Mouse (Mus musculus) hindbrain, embryonic 16.5 days (tissue): ENCODE measurements at regions not wholly inside any gene's neighbourhood (a gene's known extent, or its start where the extent isn't known, plus 50 kb on each side); places are given as distances from the start of the nearest gene placed in this dataset.

Experiments used
- ATAC-seq: fragments of 200-750 bp; cut with Nextera tagmentation; 2 replicates; pipeline ENCODE4 v1.8.0; 2017; ENCODE audit warnings: moderate TSS enrichment, moderate library complexity
- H3K27ac ChIP-seq: fragments of 300-500 bp; sonication (generic); 2 replicates; pipeline ENCODE4 v1.5.1; 2014; ENCODE audit warnings: low read depth, mild to moderate bottlenecking, control low read depth, low read length, moderate library complexity
- H3K27me3 ChIP-seq: fragments of 300-500 bp; sonication (generic); replicated peaks from 2 replicates; pipeline ENCODE4 v1.6.1; 2014; ENCODE audit warnings: low read length; ENCODE audit not compliant: control insufficient read depth, insufficient read depth
- H3K36me3 ChIP-seq: fragments of 300-500 bp; sonication (generic); 2 replicates; pipeline ENCODE4 v1.6.1; 2014; ENCODE audit warnings: mild to moderate bottlenecking, low read length, moderate library complexity, mixed read lengths; ENCODE audit not compliant: control insufficient read depth, insufficient read depth
- H3K4me1 ChIP-seq: fragments of 300-500 bp; sonication (generic); 2 replicates; pipeline ENCODE4 v1.6.1; 2014; ENCODE audit warnings: low read depth, low read length; ENCODE audit not compliant: control insufficient read depth, insufficient read depth
- H3K4me2 ChIP-seq: fragments of 300-500 bp; sonication (generic); 2 replicates; pipeline ENCODE4 v1.6.1; 2014; ENCODE audit warnings: mild to moderate bottlenecking, low read length, control low read depth, moderate library complexity
- H3K4me3 ChIP-seq: fragments of 300-500 bp; sonication (generic); 2 replicates; pipeline ENCODE4 v1.5.1; 2014; ENCODE audit warnings: mild to moderate bottlenecking, low read length, control low read depth, moderate library complexity
- H3K9ac ChIP-seq: fragments of 300-500 bp; sonication (generic); 2 replicates; pipeline ENCODE4 v1.6.1; 2014; ENCODE audit warnings: low read depth, mild to moderate bottlenecking, control low read depth, low read length, moderate library complexity
- H3K9me3 ChIP-seq: fragments of 300-500 bp; sonication (generic); 2 replicates; pipeline ENCODE4 v1.6.1; 2014; ENCODE audit warnings: mild to moderate bottlenecking, low read length, moderate library complexity; ENCODE audit not compliant: control insufficient read depth
- WGBS: fragments of 180-500 bp; shearing (Covaris S2); extraction: QIAGEN DNeasy Blood & Tissue Kit; methylation state at CpG from one replicate; pipeline ENCODE4 v1.1.7; 2014; 5-methylcytosine and 5-hydroxymethylcytosine counted together

DNA sequence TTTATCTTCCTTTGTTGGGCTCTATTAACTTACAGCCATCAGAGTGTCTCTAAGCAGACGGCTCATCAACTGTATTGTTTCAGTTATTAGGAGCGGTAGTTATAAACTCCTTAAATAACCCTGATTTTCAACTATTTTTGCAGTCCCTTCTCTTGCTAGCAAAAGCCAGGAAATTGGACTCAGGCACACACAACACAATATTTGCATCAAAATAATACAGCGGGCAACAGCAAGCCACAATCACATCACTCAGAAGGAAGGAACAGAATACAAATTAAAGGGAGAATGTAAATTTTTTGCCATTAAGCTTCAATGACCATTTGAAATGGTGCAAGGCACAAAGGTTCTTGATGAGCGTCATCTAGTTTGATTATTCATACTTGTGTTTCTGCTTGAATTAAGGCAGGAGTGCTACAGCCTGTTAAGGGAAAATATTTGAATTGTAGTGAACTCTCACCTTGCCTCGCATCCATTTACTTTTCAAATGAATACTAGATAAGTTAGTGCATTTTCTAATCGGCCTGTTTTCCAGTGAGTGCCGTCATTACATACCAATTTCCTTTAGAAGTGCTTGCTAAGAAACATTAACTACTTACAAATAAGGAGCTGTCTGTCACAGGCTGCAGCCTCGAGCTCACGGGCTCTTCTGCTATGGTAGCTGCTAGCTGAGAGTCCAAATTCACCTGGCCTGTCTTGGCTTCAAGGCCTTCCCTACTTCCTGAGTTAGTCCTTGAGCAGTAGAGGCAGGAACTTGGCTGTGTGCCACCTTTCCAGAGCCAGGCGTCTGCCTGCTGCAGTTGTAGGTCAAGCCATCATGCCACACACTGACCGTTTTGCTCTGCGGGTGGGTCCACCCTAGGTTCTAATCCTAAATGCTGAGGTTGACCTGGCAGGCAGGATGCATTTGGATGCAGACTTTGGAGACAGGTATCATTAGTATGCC, 91.1 kb upstream of the Kiz start:
- WGBS, result 51% methylated on average over 12 of the region's 12 CpGs
- no peaks in the 10 kb centered on the region for H3K36me3 ChIP-seq
- peak; percentile 41; the same call in 1 of the 2 replicates for ATAC-seq
- no peak overlapping the region for H3K9ac ChIP-seq
- H3K27me3 ChIP-seq, result no peaks in the 10 kb centered on the region
- no peak overlapping the region for H3K27ac ChIP-seq
- peaks cover 5% of the 10 kb centered on the region; the same call in 1 of the 2 replicates for H3K4me1 ChIP-seq
- H3K9me3 ChIP-seq, result no peaks in the 10 kb centered on the region
- no peak overlapping the region for H3K4me2 ChIP-seq
- no peak overlapping the region for H3K4me3 ChIP-seq

DNA sequence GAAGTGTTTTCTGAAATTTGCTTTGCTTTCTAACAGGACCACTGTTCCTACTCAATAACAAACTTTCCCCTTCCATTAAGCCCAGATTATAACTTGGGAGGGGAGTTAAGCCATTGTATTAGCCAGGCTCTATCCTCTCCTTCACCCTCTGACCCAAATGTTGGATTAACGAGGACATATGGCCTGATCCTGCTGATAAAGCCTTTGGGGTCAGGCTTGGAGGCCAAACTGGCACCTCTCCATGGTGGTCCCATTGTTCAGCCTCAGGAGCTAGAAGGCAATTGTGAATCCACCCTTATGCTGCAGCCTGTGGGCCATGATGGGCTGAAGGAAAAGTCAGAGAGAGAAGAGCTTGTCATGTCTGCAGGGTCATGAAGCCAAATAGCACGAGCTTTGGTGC, 80.8 kb upstream of the Kiz start:
- Histone ChIP-seq H3K9ac (no peak overlapping the region), H3K36me3 (no peaks in the 10 kb centered on the region), H3K4me1 (no peaks in the 10 kb centered on the region), H3K4me2 (no peak overlapping the region), H3K4me3 (no peak overlapping the region), H3K9me3 (no peaks in the 10 kb centered on the region), H3K27me3 (no peaks in the 10 kb centered on the region), H3K27ac (no peak overlapping the region)
- 31% methylated on average over 2 of the region's 2 CpGs for WGBS
- no peak for ATAC-seq

DNA sequence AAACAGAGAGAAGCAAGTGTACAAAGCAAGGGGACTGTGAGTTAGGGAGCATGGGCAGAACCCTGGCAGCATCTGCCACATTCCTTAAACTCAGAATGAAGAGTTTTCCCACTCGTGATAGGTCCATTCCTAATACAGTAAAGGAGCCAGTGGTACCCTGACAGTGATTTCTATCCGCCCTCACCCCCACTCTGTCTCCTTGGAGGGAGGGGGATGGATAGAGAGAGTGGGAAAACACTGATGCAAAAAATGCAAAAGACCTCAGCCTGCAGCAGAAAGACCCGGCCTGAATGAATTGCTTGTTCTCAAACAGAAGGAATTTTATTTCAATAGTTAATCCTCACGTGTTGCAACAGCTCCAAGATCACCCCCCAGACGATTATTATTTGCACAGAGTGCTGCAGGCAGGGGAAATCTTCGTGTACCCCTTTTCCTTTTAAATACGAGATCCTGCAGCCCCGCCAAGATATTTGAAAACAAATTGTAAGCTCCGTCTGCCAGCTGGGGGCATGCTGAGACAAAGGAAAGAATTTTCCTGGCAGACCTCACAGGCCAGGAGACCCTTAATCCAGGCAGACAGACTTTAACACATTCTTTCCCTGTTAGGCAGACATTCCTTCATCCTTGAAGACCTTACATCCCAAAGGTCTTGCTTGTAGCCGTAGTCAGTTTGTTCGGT, 68.4 kb upstream of the Kiz start:
- Histone ChIP-seq H3K27me3 (no peaks in the 10 kb centered on the region), H3K4me1 (peaks cover 3% of the 10 kb centered on the region), H3K4me3 (no peak overlapping the region), H3K36me3 (no peaks in the 10 kb centered on the region), H3K27ac (no peak overlapping the region), H3K9ac (0 out of 2 replicates have a peak overlapping the region, but pooled peaks have one; percentile 26), H3K9me3 (no peaks in the 10 kb centered on the region), H3K4me2 (peak overlapping the region; percentile 38)
- 5% methylated on average over 11 of the region's 11 CpGs for WGBS
- peak; percentile 67 for ATAC-seq

- Histone ChIP-seq H3K4me3 (no peak overlapping the region), H3K36me3 (no peaks in the 10 kb centered on the region), H3K9me3 (no peaks in the 10 kb centered on the region), H3K9ac (no peak overlapping the region), H3K27me3 (no peaks in the 10 kb centered on the region), H3K4me1 (peaks cover 3% of the 10 kb centered on the region), H3K27ac (no peak overlapping the region), H3K4me2 (no peak overlapping the region)
- WGBS, result 41% methylated on average over 5 of the region's 5 CpGs
- ATAC-seq, result peak; percentile 63
Observed at GRCm38 (mm10) chr2:146787811-146788455, 67.7 kb upstream of the Kiz start.

- 80% methylated on average over 6 of the region's 6 CpGs for WGBS
- Histone ChIP-seq H3K4me3 (no peak overlapping the region), H3K4me1 (no peaks in the 10 kb centered on the region; the same call in 1 of the 2 replicates), H3K36me3 (no peaks in the 10 kb centered on the region), H3K9ac (no peak overlapping the region), H3K9me3 (peaks cover 3% of the 10 kb centered on the region; the same call in 1 of the 2 replicates), H3K27ac (no peak overlapping the region), H3K4me2 (no peak overlapping the region), H3K27me3 (no peaks in the 10 kb centered on the region)
- no peak for ATAC-seq
Observed at GRCm38 (mm10) chr2:146792844-146793420, 62.7 kb upstream of the Kiz start.

DNA sequence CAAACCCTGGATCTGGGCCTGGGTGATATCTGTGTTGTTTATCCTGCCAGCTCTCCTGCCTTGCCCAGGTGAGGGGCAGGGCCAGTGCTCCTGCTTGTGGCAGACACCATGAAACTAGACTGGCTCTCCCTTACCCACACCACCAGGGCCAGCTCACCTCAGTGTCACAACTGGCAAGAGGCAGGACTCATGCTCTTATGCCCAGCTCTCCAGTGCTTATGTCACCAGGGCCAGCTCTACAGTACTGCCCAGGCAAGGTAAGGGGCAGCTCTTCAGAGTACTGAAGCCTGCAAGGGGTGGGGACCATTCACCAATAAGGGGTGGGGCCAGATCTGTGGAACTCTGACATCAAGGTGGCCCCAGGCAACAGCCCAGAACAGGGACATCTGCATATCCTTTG, 52.7 kb upstream of the Kiz start:
- H3K9ac ChIP-seq, result no peak overlapping the region
- no peak overlapping the region for H3K4me3 ChIP-seq
- H3K4me1 ChIP-seq, result no peaks in the 10 kb centered on the region
- no peaks in the 10 kb centered on the region for H3K36me3 ChIP-seq
- H3K9me3 ChIP-seq, result no peaks in the 10 kb centered on the region
- H3K27ac ChIP-seq, result no peak overlapping the region
- ATAC-seq, result no peak
- H3K4me2 ChIP-seq, result no peak overlapping the region
- no peaks in the 10 kb centered on the region for H3K27me3 ChIP-seq
